Mouse (Mus musculus) forebrain, embryonic 15.5 days (tissue): ENCODE measurements around the gene Zmym4. TPM values are rescaled to one million over a fixed set of nuclear protein-coding genes. Genes with fewer than 3 reads are reported as not detected.

Source experiments
- ATAC-seq: fragments of 200-750 bp; cut with Nextera tagmentation; replicated peaks from 2 replicates; pipeline ENCODE4 v1.8.0; 2017; ENCODE audit warnings: mild to moderate bottlenecking, moderate TSS enrichment, moderate library complexity
- H3K27ac ChIP-seq: fragments of 300-500 bp; sonication (generic); replicated peaks from 2 replicates; pipeline ENCODE4 v1.5.1; 2015; ENCODE audit warnings: mild to moderate bottlenecking, inconsistent platforms
- H3K27me3 ChIP-seq: fragments of 300-500 bp; sonication (generic); 2 replicates; pipeline ENCODE4 v1.6.1; 2015; ENCODE audit warnings: inconsistent platforms
- H3K36me3 ChIP-seq: fragments of 300-500 bp; sonication (generic); 2 replicates; pipeline ENCODE4 v1.6.1; 2015; ENCODE audit warnings: mild to moderate bottlenecking, inconsistent platforms
- H3K4me1 ChIP-seq: fragments of 300-500 bp; sonication (generic); 2 replicates; pipeline ENCODE4 v1.6.1; 2015; ENCODE audit warnings: inconsistent platforms
- H3K4me2 ChIP-seq: fragments of 300-500 bp; sonication (generic); replicated peaks from 2 replicates; pipeline ENCODE4 v1.6.1; 2015; ENCODE audit warnings: mild to moderate bottlenecking, inconsistent platforms
- H3K4me3 ChIP-seq: fragments of 300-500 bp; sonication (generic); 2 replicates; pipeline ENCODE4 v1.5.1; 2015; ENCODE audit warnings: mild to moderate bottlenecking, inconsistent platforms
- H3K9ac ChIP-seq: fragments of 300-500 bp; sonication (generic); replicated peaks from 2 replicates; pipeline ENCODE4 v1.6.1; 2015; ENCODE audit warnings: mild to moderate bottlenecking, inconsistent platforms
- H3K9me3 ChIP-seq: fragments of 300-500 bp; sonication (generic); 2 replicates; pipeline ENCODE4 v1.6.1; 2016; ENCODE audit warnings: inconsistent platforms
- WGBS: fragments of 180-500 bp; shearing (Covaris S2); methylation state at CpG from one replicate; pipeline ENCODE4 v1.1.7; 2015; ENCODE audit warnings: mixed read lengths; 5-methylcytosine and 5-hydroxymethylcytosine counted together
- polyA plus RNA-seq: library from polyadenylated mRNA; unstranded; fragments of >200 nt; fragmentation: Nextera tagmentation; extraction: Ambion mirVana; gene quantifications from 2 replicates; pipeline ENCODE4 v1.2.1, GENCODE M21; 2015

Gene Zmym4
- polyA plus RNA-seq, 1 experiment from 2014 or later = 31.3 TPM

DNA sequence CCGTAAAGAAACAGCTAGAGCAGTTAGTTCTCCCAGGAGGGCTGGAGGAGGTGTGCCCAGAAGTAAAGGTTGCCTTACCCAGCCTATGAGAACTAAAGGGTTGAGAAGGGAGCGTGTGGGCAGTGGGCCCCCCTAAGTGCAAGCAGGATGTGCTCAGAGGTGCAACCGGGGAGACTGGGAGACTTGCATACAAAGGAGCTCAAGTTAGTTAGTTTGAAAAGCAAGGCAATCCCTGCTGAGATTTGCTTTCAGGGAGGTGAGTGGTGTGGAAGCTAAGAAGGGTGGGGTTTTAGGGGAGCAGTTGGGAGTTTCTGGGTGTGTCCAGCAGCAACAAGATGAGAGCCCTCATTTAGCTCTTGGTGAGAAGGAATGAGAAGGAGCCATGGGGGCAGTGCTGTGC lies 125.0 kb downstream of the Zmym4 start:
- no peak overlapping the region for H3K27ac ChIP-seq
- no peaks in the 10 kb centered on the region for H3K27me3 ChIP-seq
- H3K9me3 ChIP-seq = no peaks in the 10 kb centered on the region
- peaks cover 5% of the 10 kb centered on the region for H3K4me1 ChIP-seq
- no peak overlapping the region for H3K9ac ChIP-seq
- H3K4me2 ChIP-seq = no peak overlapping the region
- no peak overlapping the region for H3K4me3 ChIP-seq
- WGBS = 51% methylated on average over 3 of the region's 3 CpGs
- H3K36me3 ChIP-seq = peaks cover 23% of the 10 kb centered on the region; the same call in 1 of the 2 replicates
- ATAC-seq = no peak

DNA sequence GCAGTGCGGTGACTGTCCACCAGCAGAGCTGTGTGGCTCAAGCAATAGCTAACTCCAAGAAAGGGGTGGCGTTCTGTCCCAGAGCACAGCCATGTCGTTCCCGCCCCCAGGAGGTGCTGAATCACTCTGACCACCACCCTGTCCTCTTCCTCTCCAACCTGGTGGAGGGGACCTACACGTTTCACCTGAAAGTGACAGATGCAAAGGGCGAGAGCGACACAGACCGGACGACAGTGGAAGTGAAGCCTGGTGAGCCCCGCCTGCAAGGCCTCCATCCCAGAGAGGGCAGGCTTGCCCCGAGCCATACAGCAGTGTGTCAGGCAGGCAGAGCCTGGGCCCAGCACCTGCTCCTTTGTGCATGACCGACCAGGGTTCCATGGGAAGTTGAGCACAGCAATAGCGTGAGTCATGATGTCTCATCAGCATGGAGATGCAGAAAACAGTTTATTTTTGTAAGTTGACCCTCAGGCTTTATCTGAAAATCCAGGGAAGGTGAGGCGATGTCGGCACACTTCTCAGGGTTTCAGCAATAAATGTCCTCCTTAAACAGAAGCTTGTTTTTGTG lies 126.9 kb downstream of the Zmym4 start:
- Histone ChIP-seq H3K27me3 (no peaks in the 10 kb centered on the region), H3K9ac (no peak overlapping the region), H3K9me3 (no peaks in the 10 kb centered on the region), H3K4me1 (peaks cover 5% of the 10 kb centered on the region), H3K4me3 (no peak overlapping the region), H3K4me2 (no peak overlapping the region), H3K36me3 (peaks cover 19% of the 10 kb centered on the region; the same call in 1 of the 2 replicates), H3K27ac (no peak overlapping the region)
- 95% methylated on average over 15 of the region's 15 CpGs for WGBS
- ATAC-seq = no peak

DNA sequence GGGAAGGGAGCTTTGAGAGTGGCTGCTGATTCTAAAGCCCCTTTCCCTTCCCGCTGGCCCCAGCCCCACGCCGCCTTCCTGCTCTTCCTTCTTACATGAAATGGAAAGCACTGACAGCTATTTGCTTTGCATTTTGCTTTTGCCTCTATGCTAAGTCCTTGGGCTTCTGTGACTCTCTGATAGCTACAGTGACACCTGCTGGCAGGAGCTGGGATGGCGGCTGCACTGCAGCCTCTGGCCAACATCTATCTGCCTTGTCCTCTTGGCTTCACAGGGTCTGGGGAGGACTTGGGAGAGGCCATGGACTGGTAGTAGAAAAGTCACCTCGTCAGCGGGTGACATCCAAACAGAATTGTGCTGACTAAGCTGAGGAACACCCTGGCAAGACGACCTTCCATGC lies 128.1 kb downstream of the Zmym4 start:
- no peak overlapping the region for H3K9ac ChIP-seq
- H3K36me3 ChIP-seq = peaks cover 22% of the 10 kb centered on the region; the same call in 1 of the 2 replicates
- ATAC-seq = 0 out of 2 replicates have a peak, but pooled peaks have one; percentile 43
- no peaks in the 10 kb centered on the region for H3K27me3 ChIP-seq
- 11% methylated on average over 7 of the region's 7 CpGs for WGBS
- no peak overlapping the region for H3K4me2 ChIP-seq
- H3K9me3 ChIP-seq = no peaks in the 10 kb centered on the region
- no peak overlapping the region for H3K4me3 ChIP-seq
- H3K27ac ChIP-seq = no peak overlapping the region
- H3K4me1 ChIP-seq = peaks cover 5% of the 10 kb centered on the region

DNA sequence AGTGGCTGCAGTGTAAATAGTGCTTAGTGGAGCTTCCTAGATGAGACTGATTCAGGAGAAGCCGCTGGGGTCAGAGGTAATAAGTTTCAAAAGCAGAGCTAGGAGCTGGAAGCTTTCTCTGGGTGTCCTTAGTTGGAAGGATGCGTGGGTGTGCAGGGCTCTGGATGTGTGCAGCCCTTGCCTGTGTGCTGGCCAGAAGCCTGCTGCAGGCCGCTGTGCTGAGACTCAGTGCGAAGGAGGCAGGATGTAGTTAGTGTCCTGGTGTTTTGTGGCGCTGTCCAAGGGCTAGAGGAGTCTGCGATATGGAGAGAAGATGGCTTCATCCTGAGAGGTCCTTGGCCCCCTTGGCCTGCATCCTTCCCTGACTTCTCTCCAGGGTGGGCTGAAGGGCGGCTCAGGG lies 129.1 kb downstream of the Zmym4 start:
- Histone ChIP-seq H3K27me3 (no peaks in the 10 kb centered on the region), H3K9ac (no peak overlapping the region), H3K4me3 (no peak overlapping the region), H3K36me3 (peaks cover 30% of the 10 kb centered on the region), H3K27ac (no peak overlapping the region), H3K9me3 (no peaks in the 10 kb centered on the region), H3K4me1 (peaks cover 5% of the 10 kb centered on the region), H3K4me2 (no peak overlapping the region)
- no peak for ATAC-seq
- WGBS = 89% methylated on average over 7 of the region's 7 CpGs

DNA sequence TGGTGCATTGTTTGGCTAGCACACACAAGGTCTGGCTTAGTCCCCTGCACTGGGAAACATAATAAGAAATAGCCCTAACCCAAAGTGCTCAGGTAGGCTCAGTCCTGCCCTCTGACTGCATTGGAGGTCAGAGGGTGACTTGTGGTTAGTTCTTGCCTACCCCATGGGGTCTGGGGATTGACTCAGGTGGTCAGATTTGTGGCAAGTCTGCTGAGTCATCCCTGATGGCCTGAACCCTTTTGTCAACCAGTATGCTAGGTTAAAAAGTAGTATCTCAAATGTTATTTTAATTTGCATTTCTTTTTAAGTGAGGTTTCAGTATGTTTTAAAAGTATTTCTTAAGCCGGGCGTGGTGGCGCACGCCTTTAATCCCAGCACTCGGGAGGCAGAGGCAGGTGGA lies 136.8 kb downstream of the Zmym4 start:
- Histone ChIP-seq H3K27ac (no peak overlapping the region), H3K4me1 (no peaks in the 10 kb centered on the region), H3K9ac (no peak overlapping the region), H3K4me3 (no peak overlapping the region), H3K36me3 (peaks cover 26% of the 10 kb centered on the region), H3K27me3 (no peaks in the 10 kb centered on the region), H3K9me3 (no peaks in the 10 kb centered on the region), H3K4me2 (no peak overlapping the region)
- 96% methylated on average over 5 of the region's 5 CpGs for WGBS
- ATAC-seq = no peak

DNA sequence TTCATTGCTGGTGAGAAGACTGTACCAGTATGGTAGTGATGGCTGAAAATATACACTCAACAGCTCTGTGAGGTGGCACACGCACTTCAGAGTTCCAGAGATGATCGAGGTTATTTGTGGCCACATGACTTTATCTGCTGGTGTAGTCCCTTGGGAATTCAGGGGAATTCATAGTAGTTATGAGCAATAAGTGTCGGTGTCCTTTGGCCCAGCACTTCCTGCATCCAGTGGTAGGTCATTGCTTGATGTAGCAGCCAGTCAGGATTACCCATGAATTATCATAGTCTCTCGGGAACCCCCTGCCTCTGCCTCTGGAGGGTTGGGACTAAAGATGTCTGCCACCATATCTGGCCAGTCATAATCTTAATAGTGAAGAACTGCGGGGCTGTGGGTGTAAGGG lies 144.0 kb downstream of the Zmym4 start:
- H3K9me3 ChIP-seq = no peaks in the 10 kb centered on the region
- no peak overlapping the region for H3K4me2 ChIP-seq
- H3K27me3 ChIP-seq = no peaks in the 10 kb centered on the region
- no peaks in the 10 kb centered on the region; the same call in none of the 2 replicates for H3K36me3 ChIP-seq
- WGBS = 83% methylated on average over 5 of the region's 5 CpGs
- peaks cover 11% of the 10 kb centered on the region for H3K4me1 ChIP-seq
- no peak overlapping the region for H3K27ac ChIP-seq
- H3K9ac ChIP-seq = no peak overlapping the region
- no peak for ATAC-seq
- H3K4me3 ChIP-seq = no peak overlapping the region

DNA sequence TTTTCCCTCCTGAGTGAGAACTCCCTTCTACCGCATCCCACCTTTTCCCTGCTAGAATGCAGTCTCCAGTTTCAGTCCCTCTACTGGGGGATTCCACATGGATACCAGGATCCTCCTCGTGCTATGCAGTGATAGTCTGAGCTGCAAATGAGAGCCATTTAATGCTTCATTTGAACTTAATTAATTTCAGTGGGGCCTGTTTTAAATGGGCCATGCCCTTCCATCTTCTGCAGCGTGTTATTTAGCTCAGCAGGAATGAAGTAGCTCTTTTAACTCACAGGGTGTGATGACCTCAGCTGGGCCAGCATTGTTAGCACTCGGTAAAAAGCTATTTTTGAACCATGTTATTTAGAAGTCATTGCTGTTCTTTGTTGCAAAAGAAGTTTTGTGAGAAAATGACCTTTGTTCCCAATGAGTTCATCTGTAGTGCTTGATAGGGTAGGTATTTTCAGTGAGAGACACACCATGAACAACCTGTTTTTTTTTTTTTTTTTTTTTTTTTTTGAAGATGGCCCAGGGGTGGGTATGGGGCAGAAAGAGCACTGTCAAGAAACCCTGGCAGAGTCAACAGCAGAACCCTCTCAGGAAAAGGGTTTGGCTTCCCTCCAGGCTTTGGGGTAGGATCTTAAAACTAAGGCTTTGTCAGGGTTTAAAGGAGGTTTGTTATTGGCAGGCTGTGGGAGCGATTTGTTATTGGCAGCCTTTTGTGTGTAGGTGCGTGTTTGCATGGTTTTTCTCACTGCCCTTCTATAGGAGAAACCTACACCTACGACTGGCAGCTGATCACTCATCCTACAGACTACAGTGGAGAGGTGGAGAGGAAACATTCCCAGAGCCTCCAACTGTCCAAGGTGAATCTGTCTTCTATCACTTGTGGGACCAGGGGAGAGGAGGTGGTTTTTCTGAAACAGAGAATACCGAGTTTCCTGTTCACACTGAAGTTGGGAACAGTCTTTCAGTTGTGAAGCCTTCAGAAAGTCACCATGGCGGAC lies 144.7 kb downstream of the Zmym4 start:
- 36% methylated on average over 9 of the region's 9 CpGs for WGBS
- Histone ChIP-seq H3K9me3 (no peaks in the 10 kb centered on the region), H3K9ac (no peak overlapping the region), H3K27me3 (no peaks in the 10 kb centered on the region), H3K36me3 (peaks cover 2% of the 10 kb centered on the region), H3K27ac (peak overlapping the region; percentile 49), H3K4me1 (peaks cover 11% of the 10 kb centered on the region), H3K4me3 (no peak overlapping the region), H3K4me2 (no peak overlapping the region)
- no peak for ATAC-seq

DNA sequence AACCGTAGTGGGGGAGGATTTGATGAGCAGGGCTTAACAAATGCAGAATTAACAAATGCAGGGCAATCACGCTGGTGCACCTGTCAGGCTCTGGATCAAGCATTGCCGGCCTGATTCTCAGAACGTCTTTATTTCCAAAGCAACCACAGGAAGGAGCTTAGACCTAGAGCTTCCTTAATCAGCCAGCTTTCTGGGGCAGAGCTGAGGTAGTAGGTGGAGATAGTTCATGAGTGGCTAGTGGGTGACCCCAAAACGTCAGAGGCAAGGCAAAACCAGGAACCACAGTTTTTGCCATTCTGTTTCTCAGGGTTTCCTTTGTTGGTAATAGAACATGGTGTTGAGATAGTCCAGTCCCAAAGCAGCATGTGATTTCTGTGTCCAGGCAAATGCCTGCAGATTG lies 153.1 kb downstream of the Zmym4 start:
- Histone ChIP-seq H3K36me3 (peaks cover 29% of the 10 kb centered on the region), H3K4me3 (no peak overlapping the region), H3K27me3 (no peaks in the 10 kb centered on the region), H3K4me2 (no peak overlapping the region), H3K9ac (no peak overlapping the region), H3K27ac (no peak overlapping the region), H3K9me3 (no peaks in the 10 kb centered on the region), H3K4me1 (no peaks in the 10 kb centered on the region)
- no peak for ATAC-seq
- WGBS = 76% methylated on average over 5 of the region's 5 CpGs

DNA sequence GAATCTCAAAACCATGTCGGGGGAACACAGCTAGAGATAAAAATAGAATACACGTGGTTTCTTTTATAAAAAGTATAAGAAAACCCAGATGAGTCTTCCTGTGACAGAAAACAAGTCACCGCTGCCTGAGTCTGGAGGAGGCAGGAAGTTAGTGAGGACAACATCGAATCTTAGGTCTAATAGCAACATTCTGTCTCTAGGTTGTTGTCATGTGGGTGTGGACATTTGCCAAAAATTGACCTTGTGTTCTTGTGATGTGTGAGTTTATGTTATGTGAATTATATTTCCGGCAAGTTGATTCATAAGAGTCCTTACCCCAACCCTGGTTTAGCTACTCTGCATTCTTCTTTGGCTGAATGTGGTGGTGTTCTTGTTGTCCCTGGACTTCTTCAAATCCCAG lies 154.7 kb downstream of the Zmym4 start:
- no peak for ATAC-seq
- Histone ChIP-seq H3K9ac (no peak overlapping the region), H3K4me2 (no peak overlapping the region), H3K4me1 (no peaks in the 10 kb centered on the region), H3K9me3 (no peaks in the 10 kb centered on the region), H3K27me3 (no peaks in the 10 kb centered on the region), H3K4me3 (no peak overlapping the region), H3K36me3 (peaks cover 27% of the 10 kb centered on the region), H3K27ac (no peak overlapping the region)
- 89% methylated on average over 5 of the region's 5 CpGs for WGBS

Other genes with a start within 250 kb of the Zmym4 start
- gene Tfap2e, start 231.9 kb downstream of the Zmym4 start, polyA plus RNA-seq = 0.78 and 1.0 TPM in 2 replicates
- 95.0 and 102 TPM in 2 replicates for gene Ncdn, start 214.7 kb downstream of the Zmym4 start, polyA plus RNA-seq
- 32.2 and 35.4 TPM in 2 replicates for gene AU040320, start 214.6 kb downstream of the Zmym4 start, polyA plus RNA-seq
- 98.9 and 102 TPM in 2 replicates for gene Sfpq, start 53.2 kb upstream of the Zmym4 start, polyA plus RNA-seq
- 28.3 and 31.3 TPM in 2 replicates for gene Zmym1, start 93.0 kb upstream of the Zmym4 start, polyA plus RNA-seq
- 32.6 and 35.0 TPM in 2 replicates for gene Zmym6, start 109.2 kb upstream of the Zmym4 start, polyA plus RNA-seq
- gene Tmem35b, start 155.6 kb upstream of the Zmym4 start, polyA plus RNA-seq = 13.1 and 14.2 TPM in 2 replicates
- 11.6 and 12.5 TPM in 2 replicates for gene Dlgap3, start 201.1 kb upstream of the Zmym4 start, polyA plus RNA-seq